Mouse (Mus musculus) heart, embryonic 10.5 days (tissue): Measurements from ENCODE around the gene Hhatl. TPM values are rescaled to one million over a fixed set of nuclear protein-coding genes. Genes with fewer than 3 reads are reported as not detected.

ENCODE experiments used
- DNase-seq: peaks from one replicate; pipeline ENCODE4 v3.0.0-alpha.2; 2017; ENCODE audit warnings: low spot score
- H3K27ac ChIP-seq: fragments of 300-500 bp; sonication (generic); 2 replicates; pipeline ENCODE4 v1.5.1; 2016; ENCODE audit warnings: mild to moderate bottlenecking
- H3K27me3 ChIP-seq: fragments of 300-500 bp; sonication (generic); 2 replicates; pipeline ENCODE4 v1.6.1; 2016; ENCODE audit warnings: mild to moderate bottlenecking; ENCODE audit not compliant: poor library complexity, insufficient read depth, severe bottlenecking
- H3K36me3 ChIP-seq: fragments of 300-500 bp; sonication (generic); 2 replicates; pipeline ENCODE4 v1.6.1; 2016; ENCODE audit warnings: mild to moderate bottlenecking, moderate library complexity
- H3K4me1 ChIP-seq: fragments of 300-500 bp; sonication (generic); 2 replicates; pipeline ENCODE4 v1.6.1; 2016; ENCODE audit warnings: mild to moderate bottlenecking
- H3K4me3 ChIP-seq: fragments of 300-500 bp; sonication (generic); 2 replicates; pipeline ENCODE4 v1.5.1; 2016; ENCODE audit warnings: mild to moderate bottlenecking, moderate library complexity
- H3K9me3 ChIP-seq: fragments of 300-500 bp; sonication (generic); 2 replicates; pipeline ENCODE4 v1.6.1; 2016; ENCODE audit warnings: mild to moderate bottlenecking, moderate library complexity
- WGBS: fragments of 180-500 bp; shearing (Covaris S2); methylation state at CpG from one replicate; pipeline ENCODE4 v1.1.7; 2016; 5-methylcytosine and 5-hydroxymethylcytosine counted together
- polyA plus RNA-seq: library from polyadenylated mRNA; unstranded; fragments of >200 nt; fragmentation: Nextera tagmentation; extraction: Ambion mirVana; gene quantifications from 2 replicates; pipeline ENCODE4 v1.2.1, GENCODE M21; 2016

Hhatl gene
- polyA plus RNA-seq, 1 experiment from 2014 or later: 0.84 TPM

DNA sequence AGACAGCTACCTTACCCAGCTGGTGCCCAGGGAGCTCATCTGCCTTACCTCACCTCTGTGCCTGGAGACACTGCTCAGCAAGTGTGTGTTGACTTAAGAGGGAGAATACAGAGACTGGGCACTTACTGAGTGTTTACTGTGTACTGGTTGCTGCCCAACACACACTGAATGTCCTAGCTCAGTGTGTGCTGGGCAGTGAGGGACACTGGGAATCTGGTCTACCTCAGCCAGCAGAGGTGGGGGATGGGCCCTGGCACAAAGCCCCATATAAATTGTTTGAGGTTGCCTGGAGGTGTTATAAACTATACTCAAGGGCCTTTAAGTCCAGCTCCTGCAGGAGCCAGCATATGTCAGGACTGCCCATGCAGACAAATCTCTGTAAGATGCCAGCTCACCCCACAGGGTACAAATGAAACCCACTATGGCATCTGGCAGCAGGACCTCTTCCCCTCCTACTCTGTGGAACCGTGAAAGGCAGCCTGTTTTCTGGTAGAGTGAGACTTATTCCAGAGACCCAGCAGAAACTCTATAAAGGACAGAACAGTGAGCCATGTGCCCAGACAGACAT is 2.7 kb upstream of the Hhatl start:
- H3K27me3 ChIP-seq: peaks cover 58% of the 10 kb centered on the region
- H3K4me1 ChIP-seq: peaks cover 46% of the 10 kb centered on the region
- H3K27ac ChIP-seq: no peak overlapping the region
- no peak overlapping the region for H3K4me3 ChIP-seq
- no peaks in the 10 kb centered on the region for H3K9me3 ChIP-seq
- 59% methylated on average over 1 of the region's 1 CpGs for WGBS
- DNase-seq: no peak
- no peaks in the 10 kb centered on the region for H3K36me3 ChIP-seq

DNA sequence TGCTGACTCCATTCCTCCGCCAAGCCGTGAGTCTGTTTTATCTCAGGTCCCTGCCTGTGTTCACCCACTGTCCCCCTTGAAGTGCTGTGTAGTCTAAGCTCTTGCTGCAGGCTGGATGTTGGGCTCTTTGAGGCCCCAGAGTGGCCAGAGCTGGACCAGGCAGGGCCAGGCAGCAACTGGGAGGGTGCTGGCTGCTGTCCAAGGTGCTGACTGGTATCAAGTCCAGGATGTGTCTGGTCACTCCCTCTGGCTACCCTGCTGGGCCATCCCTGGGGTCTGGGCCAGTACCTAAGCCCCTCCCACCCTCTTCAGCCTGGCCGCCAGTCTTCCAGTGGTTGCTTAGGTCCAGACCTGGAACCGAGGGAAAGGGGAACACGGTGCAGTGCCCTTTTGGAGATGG is 1.1 kb downstream of the Hhatl start:
- Histone ChIP-seq H3K4me1 (peaks cover 32% of the 10 kb centered on the region), H3K27ac (no peak overlapping the region; the same call in 1 of the 2 replicates), H3K36me3 (no peaks in the 10 kb centered on the region), H3K27me3 (peaks cover 67% of the 10 kb centered on the region), H3K9me3 (no peaks in the 10 kb centered on the region), H3K4me3 (peak overlapping the region; percentile 25; the same call in 1 of the 2 replicates)
- DNase-seq: peak; percentile 90
- 14% methylated on average over 5 of the region's 5 CpGs for WGBS

DNA sequence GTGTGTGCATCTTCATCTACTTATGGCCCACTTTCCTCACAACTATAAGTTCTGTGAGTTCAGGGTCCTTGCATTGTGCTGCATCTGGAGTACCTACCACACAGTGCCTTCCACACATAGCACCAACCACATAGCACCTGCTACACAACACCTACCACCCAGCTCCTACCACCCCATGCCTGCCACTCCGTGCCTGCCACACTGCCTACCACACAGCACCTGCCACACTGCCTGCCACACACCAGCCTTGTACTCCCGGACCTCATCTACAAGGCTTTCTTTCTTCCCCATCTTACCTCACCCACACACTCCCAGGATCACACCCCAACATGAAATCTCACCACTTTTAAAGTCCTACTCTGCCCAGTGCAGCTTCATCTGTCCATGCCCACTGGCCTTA is 5.9 kb downstream of the Hhatl start:
- Histone ChIP-seq H3K27me3 (peaks cover 57% of the 10 kb centered on the region), H3K36me3 (no peaks in the 10 kb centered on the region), H3K27ac (no peak overlapping the region), H3K4me3 (no peak overlapping the region), H3K9me3 (no peaks in the 10 kb centered on the region), H3K4me1 (peaks cover 6% of the 10 kb centered on the region)
- no peak for DNase-seq
- 66% methylated on average over 2 of the region's 2 CpGs for WGBS

DNA sequence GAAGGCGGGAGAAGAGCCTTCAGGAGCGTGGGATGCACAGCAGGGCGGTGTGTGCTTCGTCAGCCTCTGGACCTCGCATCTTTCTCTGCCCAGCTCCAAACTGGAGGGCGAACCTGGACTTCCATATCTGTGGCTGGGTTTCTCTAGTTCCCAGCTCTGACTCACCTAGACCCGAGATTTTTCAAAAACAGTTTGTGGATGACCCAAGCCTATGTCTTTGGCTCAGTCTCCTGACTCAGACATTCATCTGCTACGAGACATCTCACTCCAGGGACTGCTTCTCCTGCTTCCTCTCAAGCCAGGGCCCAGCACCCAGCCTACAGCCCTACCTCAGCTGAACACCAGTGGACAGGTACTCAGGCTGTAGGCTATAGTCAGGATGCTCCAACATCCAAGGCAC is 7.0 kb downstream of the Hhatl start:
- 79% methylated on average over 8 of the region's 8 CpGs for WGBS
- DNase-seq: no peak
- H3K36me3 ChIP-seq: no peaks in the 10 kb centered on the region
- H3K4me1 ChIP-seq: no peaks in the 10 kb centered on the region
- no peaks in the 10 kb centered on the region for H3K9me3 ChIP-seq
- H3K27me3 ChIP-seq: peaks cover 56% of the 10 kb centered on the region
- H3K27ac ChIP-seq: no peak overlapping the region
- no peak overlapping the region for H3K4me3 ChIP-seq

DNA sequence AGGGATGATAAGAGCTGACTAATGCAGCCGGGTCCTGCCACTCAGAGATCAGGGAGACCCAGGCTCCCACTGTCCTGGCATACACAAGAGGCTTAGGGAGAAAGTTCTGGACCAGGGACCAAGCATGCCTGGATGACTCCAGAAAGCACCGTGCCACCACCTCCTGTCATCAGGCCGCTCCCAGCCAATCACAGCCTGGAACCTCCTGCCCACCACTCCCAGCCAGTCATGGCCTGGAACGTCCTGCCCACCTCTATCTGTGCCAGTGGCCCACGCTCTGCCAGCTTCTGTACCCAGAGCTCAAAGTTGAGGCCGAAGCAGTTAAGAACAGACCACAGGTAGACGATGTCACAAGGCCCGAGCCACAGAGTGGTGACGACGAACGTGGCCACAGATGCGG is 7.5 kb downstream of the Hhatl start:
- no peak overlapping the region for H3K4me3 ChIP-seq
- H3K4me1 ChIP-seq: no peaks in the 10 kb centered on the region
- no peaks in the 10 kb centered on the region for H3K36me3 ChIP-seq
- DNase-seq: no peak
- no peak overlapping the region for H3K27ac ChIP-seq
- H3K9me3 ChIP-seq: no peaks in the 10 kb centered on the region
- 83% methylated on average over 12 of the region's 12 CpGs for WGBS
- H3K27me3 ChIP-seq: peaks cover 56% of the 10 kb centered on the region

DNA sequence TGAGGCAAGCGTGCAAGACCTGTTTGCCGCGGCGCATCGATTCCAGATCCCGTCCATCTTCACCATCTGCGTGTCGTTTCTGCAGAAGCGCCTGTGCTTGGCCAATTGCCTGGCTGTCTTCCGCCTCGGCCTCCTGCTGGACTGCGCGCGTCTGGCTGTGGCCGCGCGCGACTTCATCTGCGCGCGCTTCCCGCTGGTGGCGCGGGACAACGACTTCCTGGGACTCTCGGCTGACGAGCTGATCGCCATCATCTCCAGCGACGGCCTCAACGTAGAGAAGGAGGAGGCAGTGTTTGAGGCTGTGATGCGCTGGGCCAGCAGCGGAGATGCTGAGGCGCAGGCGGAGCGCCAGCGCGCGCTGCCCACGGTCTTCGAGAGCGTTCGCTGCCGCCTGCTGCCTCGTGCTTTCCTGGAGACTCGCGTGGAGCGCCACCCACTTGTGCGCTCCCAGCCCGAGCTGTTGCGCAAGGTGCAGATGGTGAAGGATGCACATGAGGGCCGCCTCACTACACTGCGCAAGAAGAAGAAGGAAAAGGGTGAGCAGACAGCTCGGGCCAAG is 14.2 kb downstream of the Hhatl start:
- no peaks in the 10 kb centered on the region for H3K36me3 ChIP-seq
- peaks cover 21% of the 10 kb centered on the region for H3K4me1 ChIP-seq
- peaks cover 62% of the 10 kb centered on the region for H3K27me3 ChIP-seq
- peak overlapping the region; percentile 36; the same call in 1 of the 2 replicates for H3K27ac ChIP-seq
- DNase-seq: no peak
- peak overlapping the region; percentile 58 for H3K4me3 ChIP-seq
- WGBS: 13% methylated on average over 54 of the region's 54 CpGs
- no peaks in the 10 kb centered on the region for H3K9me3 ChIP-seq

DNA sequence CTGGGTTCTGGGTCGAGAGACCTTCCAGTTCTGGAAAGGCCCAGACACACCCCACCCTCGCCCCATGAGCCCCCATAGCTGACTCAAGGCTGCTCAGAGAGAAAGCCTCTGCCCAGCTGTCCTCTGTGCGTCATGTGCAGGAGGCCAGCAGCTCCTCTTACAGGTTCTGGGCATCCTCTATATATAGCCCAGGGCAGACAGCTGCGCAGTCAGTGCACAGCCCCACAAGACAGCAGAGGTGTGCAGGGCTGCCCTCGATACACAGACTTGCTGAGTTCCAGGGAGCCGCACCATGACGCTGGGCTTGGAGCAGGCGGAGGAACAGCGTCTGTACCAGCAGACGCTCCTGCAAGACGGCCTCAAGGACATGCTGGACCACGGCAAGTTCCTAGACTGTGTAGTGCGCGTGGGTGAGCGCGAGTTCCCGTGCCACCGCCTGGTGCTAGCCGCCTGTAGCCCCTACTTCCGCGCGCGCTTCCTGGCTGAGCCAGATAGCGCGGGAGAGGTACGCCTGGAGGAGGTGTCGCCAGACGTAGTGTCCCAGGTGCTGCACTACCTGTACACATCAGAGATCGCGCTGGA is 14.7 kb downstream of the Hhatl start, which contains the start of gene Klhl40:
Gene Klhl40, plus strand, starts transcription at position 124 of the 582 bp plus-strand sequence.
- Histone ChIP-seq H3K4me3 (peak within 1 kb of the TSS; percentile 58), H3K4me1 (peaks cover 21% of the 10 kb centered on the region), H3K27ac (peak within 1 kb of the TSS; percentile 36; the same call in 1 of the 2 replicates), H3K36me3 (no peaks in the 10 kb centered on the region), H3K27me3 (peaks cover 62% of the 10 kb centered on the region), H3K9me3 (no peaks in the 10 kb centered on the region)
- no peak for DNase-seq
- 14% methylated on average over 30 of the region's 30 CpGs for WGBS

DNA sequence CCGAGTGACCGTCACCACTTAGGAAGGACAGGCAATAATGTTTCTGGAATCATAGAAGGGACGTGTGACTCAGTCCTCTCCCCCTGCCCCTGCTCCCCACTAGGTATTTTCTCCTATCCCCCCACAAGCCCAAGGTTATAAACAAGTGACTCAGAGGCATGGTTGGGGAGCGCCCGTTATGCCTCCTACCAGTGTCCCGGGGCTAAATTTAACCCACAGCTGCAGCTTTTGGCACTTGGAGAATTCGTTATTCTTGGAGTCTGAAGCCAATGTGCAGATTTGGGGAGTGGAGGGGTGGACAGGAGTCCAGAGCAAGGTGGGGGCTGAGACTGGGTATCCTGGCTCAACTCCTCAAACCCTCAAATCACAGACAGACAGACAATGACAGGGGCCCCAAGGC is 15.8 kb downstream of the Hhatl start:
- DNase-seq: no peak
- H3K36me3 ChIP-seq: no peaks in the 10 kb centered on the region
- 64% methylated on average over 7 of the region's 7 CpGs for WGBS
- H3K27me3 ChIP-seq: peaks cover 59% of the 10 kb centered on the region
- H3K27ac ChIP-seq: no peak overlapping the region
- H3K4me1 ChIP-seq: peaks cover 21% of the 10 kb centered on the region
- H3K4me3 ChIP-seq: no peak overlapping the region
- H3K9me3 ChIP-seq: no peaks in the 10 kb centered on the region

DNA sequence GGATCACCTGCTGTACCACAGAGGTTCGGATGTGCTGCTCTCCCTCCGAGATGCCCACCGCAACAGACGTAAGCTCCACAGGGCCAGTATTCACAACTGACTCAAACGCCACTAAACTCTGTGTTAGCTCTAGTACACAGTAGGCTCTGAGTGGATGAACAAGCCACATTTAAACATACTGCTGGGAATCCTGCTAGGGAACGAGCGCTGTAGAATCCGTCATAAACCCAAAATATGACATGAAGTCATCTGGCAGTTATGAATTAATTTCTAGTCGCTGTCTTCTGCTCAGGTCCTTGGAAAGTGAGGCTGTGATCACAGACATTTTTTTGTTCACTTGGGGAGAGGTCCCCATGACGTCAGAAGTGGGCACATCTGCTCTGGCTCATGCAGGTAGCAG is 16.4 kb downstream of the Hhatl start:
- Histone ChIP-seq H3K27me3 (peaks cover 59% of the 10 kb centered on the region), H3K36me3 (no peaks in the 10 kb centered on the region)

DNA sequence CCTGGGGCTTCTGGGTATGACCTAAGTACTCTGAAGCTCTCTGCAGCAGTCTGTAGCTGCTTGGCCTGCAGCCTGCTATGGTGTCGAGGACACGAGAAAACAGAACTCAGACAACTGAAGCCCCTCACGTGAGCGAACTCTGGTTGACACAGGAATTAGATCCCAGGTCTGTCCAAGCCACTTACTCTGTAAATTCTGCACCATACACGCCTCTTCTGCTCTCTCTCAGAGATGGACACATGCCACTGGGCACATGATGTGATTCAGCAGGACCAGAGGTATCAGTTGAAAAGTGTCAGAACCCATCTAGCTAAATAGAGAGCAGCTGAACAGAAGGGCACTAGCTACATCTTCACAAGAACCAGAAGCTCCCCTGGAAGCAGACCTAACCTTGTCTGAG is 19.9 kb downstream of the Hhatl start:
- Histone ChIP-seq H3K9me3 (no peaks in the 10 kb centered on the region), H3K27ac (no peak overlapping the region), H3K36me3 (peaks cover 16% of the 10 kb centered on the region), H3K4me3 (no peak overlapping the region), H3K27me3 (peaks cover 24% of the 10 kb centered on the region), H3K4me1 (peaks cover 17% of the 10 kb centered on the region)
- 71% methylated on average over 5 of the region's 5 CpGs for WGBS
- DNase-seq: no peak

More for the DNA sequence above, 16.4 kb downstream of the Hhatl start:
- DNase-seq: no peak
- Histone ChIP-seq H3K27ac (no peak overlapping the region), H3K4me1 (peaks cover 21% of the 10 kb centered on the region), H3K9me3 (no peaks in the 10 kb centered on the region), H3K4me3 (no peak overlapping the region)
- 79% methylated on average over 10 of the region's 10 CpGs for WGBS

DNA sequence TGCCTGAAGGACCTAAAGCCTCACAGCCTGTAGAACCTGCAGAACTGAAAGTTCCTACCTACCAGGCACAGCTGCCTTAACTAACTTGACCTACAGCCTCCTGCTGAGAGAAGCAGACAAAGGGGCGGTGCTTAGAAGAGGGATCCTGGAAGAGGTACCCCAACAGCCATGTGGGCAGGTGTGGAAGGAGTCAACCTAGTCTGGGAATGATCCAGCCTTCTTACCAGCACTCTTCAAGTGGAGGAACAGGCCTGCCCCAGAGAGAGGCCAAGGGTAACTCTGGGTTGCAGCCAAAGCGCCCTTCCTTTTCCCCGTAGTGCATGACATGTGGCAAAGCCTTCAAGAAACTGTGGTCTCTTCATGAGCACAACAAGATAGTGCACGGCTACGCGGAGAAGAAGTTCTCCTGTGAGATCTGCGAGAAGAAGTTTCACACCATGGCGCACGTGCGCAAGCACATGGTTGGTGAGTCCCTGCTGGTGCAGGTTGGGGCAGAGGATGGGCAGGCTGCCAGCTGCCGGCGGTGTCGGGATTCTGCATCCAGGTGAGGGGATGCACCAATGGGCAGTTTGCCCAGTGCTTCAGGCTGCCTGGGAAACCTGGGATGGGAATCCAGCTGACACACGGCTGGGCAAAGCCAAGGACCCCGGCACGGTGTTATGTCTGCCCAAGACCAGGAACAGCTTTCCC is 27.0 kb downstream of the Hhatl start:
- peaks cover 74% of the 10 kb centered on the region for H3K36me3 ChIP-seq
- peaks cover 28% of the 10 kb centered on the region for H3K4me1 ChIP-seq
- DNase-seq: no peak
- 90% methylated on average over 16 of the region's 16 CpGs for WGBS
- H3K9me3 ChIP-seq: no peaks in the 10 kb centered on the region
- 0 out of 2 replicates have a peak overlapping the region, but pooled peaks have one; percentile 22 for H3K27ac ChIP-seq
- H3K27me3 ChIP-seq: no peaks in the 10 kb centered on the region
- no peak overlapping the region for H3K4me3 ChIP-seq

DNA sequence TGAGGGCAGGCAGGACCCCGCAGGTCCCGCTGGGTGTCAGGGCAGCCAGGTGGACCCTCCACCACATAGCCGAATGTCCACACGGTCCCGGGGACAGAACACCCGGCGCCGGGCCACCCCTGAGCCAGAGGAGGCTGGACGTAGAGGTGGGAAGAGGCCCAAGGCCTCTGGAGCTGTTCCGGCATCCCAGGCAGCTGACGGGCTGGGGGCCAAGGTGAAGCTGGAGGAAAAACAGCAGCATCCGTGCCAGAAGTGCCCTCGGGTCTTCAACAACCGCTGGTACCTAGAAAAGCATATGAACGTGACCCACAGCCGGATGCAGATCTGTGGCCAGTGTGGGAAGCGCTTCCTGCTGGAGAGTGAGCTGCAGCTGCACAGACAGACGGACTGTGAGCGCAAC is 28.6 kb downstream of the Hhatl start:
- WGBS: 89% methylated on average over 19 of the region's 19 CpGs
- no peak overlapping the region for H3K27ac ChIP-seq
- H3K4me1 ChIP-seq: peaks cover 37% of the 10 kb centered on the region
- no peak for DNase-seq
- peaks cover 71% of the 10 kb centered on the region for H3K36me3 ChIP-seq
- no peaks in the 10 kb centered on the region for H3K9me3 ChIP-seq
- H3K27me3 ChIP-seq: no peaks in the 10 kb centered on the region
- no peak overlapping the region for H3K4me3 ChIP-seq

DNA sequence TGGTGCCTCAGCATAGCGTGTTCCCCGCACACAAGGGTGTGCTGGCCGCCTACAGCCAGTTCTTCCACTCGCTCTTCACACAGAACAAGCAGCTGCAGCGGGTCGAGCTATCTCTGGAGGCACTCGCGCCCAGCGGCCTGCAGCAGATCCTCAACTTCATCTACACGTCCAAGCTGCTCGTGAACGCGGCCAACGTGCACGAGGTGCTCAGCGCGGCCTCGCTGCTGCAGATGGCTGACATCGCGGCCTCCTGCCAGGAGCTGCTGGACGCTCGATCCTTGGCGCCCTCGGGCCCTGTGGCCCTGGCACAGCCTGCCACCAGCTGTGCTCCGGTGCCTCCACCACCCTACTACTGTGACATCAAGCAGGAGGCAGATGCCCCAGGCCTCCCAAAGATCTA is 29.5 kb downstream of the Hhatl start:
- no peak overlapping the region for H3K27ac ChIP-seq
- WGBS: 88% methylated on average over 25 of the region's 25 CpGs

More for the DNA sequence above, 29.5 kb downstream of the Hhatl start:
- H3K27me3 ChIP-seq: no peaks in the 10 kb centered on the region
- peaks cover 61% of the 10 kb centered on the region for H3K36me3 ChIP-seq
- H3K4me1 ChIP-seq: peaks cover 42% of the 10 kb centered on the region
- H3K9me3 ChIP-seq: no peaks in the 10 kb centered on the region
- DNase-seq: no peak
- H3K4me3 ChIP-seq: no peak overlapping the region
